Mouse (Mus musculus) monocyte, adult 5-6 weeks (primary cell): ENCODE results near the gene Krt16. TPM values are rescaled to one million over a fixed set of nuclear protein-coding genes. Genes with fewer than 3 reads are reported as not detected.

ENCODE experiments used
- ATAC-seq: fragments of 153-309, 156-312 bp; replicated peaks from 2 replicates; pipeline ENCODE4 v1.8.0; 2017; ENCODE audit warnings: mild to moderate bottlenecking; ENCODE audit not compliant: low TSS enrichment, insufficient number of reproducible peaks, severe bottlenecking, poor library complexity, low FRiP score
- total RNA-seq: library from RNA; stranded (forward); fragments of 200-1000, 200-491, 200-594 nt; gene quantifications from 3 replicates; pipeline ENCODE4 v1.2.3, GENCODE M21; 2017

The Krt16 gene
- not detected in 3 replicates for total RNA-seq

GRCm38 (mm10) chr11:100248852-100249465 is at the start of gene Krt16:
Krt16 (minus strand) TSS chr11:100248902.
- ATAC-seq, result no peak

- ATAC-seq, result 0 out of 2 replicates have a peak, but pooled peaks have one; percentile 30
Observed at GRCm38 (mm10) chr11:100297801-100298200, 49.1 kb upstream of the Krt16 start.

- peak; percentile 79 for ATAC-seq
Observed at GRCm38 (mm10) chr11:100295308-100295707, 46.6 kb upstream of the Krt16 start.

GRCm38 (mm10) chr11:100292884-100293283 is 44.2 kb upstream of the Krt16 start:
- ATAC-seq, result no peak

GRCm38 (mm10) chr11:100290235-100290634 is 41.5 kb upstream of the Krt16 start:
- ATAC-seq, result no peak

GRCm38 (mm10) chr11:100288942-100289341 is 40.2 kb upstream of the Krt16 start:
- ATAC-seq, result no peak

GRCm38 (mm10) chr11:100287024-100287423 is 38.3 kb upstream of the Krt16 start:
- no peak for ATAC-seq

- no peak for ATAC-seq
Observed at GRCm38 (mm10) chr11:100284988-100285387, 36.3 kb upstream of the Krt16 start.

GRCm38 (mm10) chr11:100282549-100282948 is 33.8 kb upstream of the Krt16 start:
- ATAC-seq, result 0 out of 2 replicates have a peak, but pooled peaks have one; percentile 50

- ATAC-seq, result peak; percentile 45
Observed at GRCm38 (mm10) chr11:100281596-100282544, 33.2 kb upstream of the Krt16 start.

GRCm38 (mm10) chr11:100278759-100279158 is 30.1 kb upstream of the Krt16 start:
- ATAC-seq, result no peak

GRCm38 (mm10) chr11:100277726-100278480 is 29.2 kb upstream of the Krt16 start:
- ATAC-seq, result no peak

- ATAC-seq, result no peak
Observed at GRCm38 (mm10) chr11:100275466-100275865, 26.8 kb upstream of the Krt16 start.

GRCm38 (mm10) chr11:100274719-100275118 is 26.0 kb upstream of the Krt16 start:
- no peak for ATAC-seq

- no peak for ATAC-seq
Observed at GRCm38 (mm10) chr11:100271878-100272277, 23.2 kb upstream of the Krt16 start.

- no peak for ATAC-seq
Observed at GRCm38 (mm10) chr11:100269821-100270332, 21.2 kb upstream of the Krt16 start, which contains the start of gene Krt42. Krt42 (minus strand) TSS chr11:100269871.

- no peak for ATAC-seq
Observed at GRCm38 (mm10) chr11:100262058-100262980, 13.6 kb upstream of the Krt16 start.

- ATAC-seq, result no peak
Observed at GRCm38 (mm10) chr11:100261235-100261605, 12.5 kb upstream of the Krt16 start.
